Mouse (Mus musculus): ENCODE results near the gene Igf1r.

- TF ChIP-seq CTCF (IDR thresholded peaks at IDR 0.05; ENCODE audit: extremely low read depth, insufficient read length, insufficient replicate concordance, low read depth, low read length) (no peak), POLR2A (IDR thresholded peaks at IDR 0.05; ENCODE audit: low read depth, low read length) (no peak)
Observed at GRCm38 (mm10) chr7:68223356-68223808, 270.8 kb downstream of the Igf1r start.

All from small intestine, adult 2 months (tissue).